Mouse (Mus musculus) neutrophil, adult 65 days (primary cell): ENCODE data around the gene Uhmk1. TPM values are rescaled to one million over a fixed set of nuclear protein-coding genes. Genes with fewer than 3 reads are reported as not detected.

Experiments
- total RNA-seq: library from RNA; stranded (reverse); gene quantifications from 2 replicates; pipeline ENCODE4 v1.2.4, GENCODE M21; 2023

Gene Uhmk1
- 30.6 and 39.4 TPM in 2 replicates for total RNA-seq

DNA sequence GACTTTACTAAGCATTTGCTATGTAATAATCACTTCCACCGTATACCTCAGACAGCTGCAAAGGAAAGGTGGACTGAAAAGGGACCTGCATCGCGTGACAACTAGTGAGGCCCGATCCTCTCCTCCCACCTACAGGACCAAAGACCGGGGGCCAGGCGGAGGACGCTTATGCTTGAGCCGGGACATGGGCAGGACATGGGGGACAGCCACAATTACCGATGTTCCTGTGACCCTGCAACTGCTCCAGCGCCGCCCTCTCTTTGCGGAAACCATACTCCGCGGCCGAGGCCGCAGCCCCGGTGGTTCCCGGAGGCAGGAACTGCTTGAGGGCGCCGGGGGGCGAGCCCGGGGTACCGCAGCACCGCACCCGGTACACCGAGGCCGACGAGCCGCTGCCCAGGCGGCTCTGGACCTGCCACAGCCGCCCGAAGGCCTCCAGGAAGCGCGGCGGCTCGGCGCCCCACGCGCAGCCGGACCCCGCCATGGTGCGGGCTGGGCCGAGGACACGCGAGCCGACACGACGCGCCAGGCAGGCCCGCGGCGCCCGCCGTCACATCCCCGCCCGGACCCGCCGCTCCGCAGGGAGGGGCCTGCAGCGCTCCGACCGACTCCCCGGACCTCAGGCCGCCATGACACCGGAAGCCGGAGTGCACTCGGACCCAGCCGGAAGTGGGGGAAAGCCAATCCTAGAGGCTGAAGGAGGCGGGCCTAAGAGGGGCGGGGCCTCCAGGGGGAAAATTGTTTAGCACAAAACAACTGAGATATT, at the start of gene Uhmk1:
TSS of gene Uhmk1 (minus strand) at position 641 of the 766 bp plus-strand sequence.

GRCm38 (mm10) chr1:170232688-170233087, 17.5 kb upstream of the Uhmk1 start, which contains the start of gene Sh2d1b2:
TSS of gene Sh2d1b2 (plus strand) at chr1:170232749.

GRCm38 (mm10) chr1:170174814-170175332, 40.3 kb downstream of the Uhmk1 start, which contains the start of gene Uap1:
TSS of gene Uap1 (minus strand) at chr1:170174957.

Other genes with a start within 250 kb of the Uhmk1 start
- gene Hsd17b7, start 246.2 kb downstream of the Uhmk1 start, total RNA-seq = 7.5 and 9.0 TPM in 2 replicates
- 0.07 and 0.13 TPM in 2 replicates for gene Ddr2, start 104.6 kb downstream of the Uhmk1 start, total RNA-seq
- 39.3 and 57.6 TPM in 2 replicates for gene Uap1, start 40.4 kb downstream of the Uhmk1 start, total RNA-seq
- gene Sh2d1b2, start 17.4 kb upstream of the Uhmk1 start, total RNA-seq = not detected in 2 replicates
- gene Sh2d1b1, start 61.9 kb upstream of the Uhmk1 start, total RNA-seq = 1.4 and 1.9 TPM in 2 replicates
- 11.3 and 14.1 TPM in 2 replicates for gene Gm7694, start 90.9 kb upstream of the Uhmk1 start, total RNA-seq
- gene Spata46, start 93.4 kb upstream of the Uhmk1 start, total RNA-seq = not detected in 2 replicates